Mouse (Mus musculus) CH12F3 (cell line): ENCODE measurements around the gene Fam155a.

ENCODE experiments used
- in situ Hi-C: fragments of 300-500 bp; cut with MboI; formaldehyde crosslinking; loops from 2 replicates; pipeline ENCODE4 v1.14.3; 2020; ENCODE audit warnings: low sequenced_read_pairs

Gene Fam155a

DNA sequence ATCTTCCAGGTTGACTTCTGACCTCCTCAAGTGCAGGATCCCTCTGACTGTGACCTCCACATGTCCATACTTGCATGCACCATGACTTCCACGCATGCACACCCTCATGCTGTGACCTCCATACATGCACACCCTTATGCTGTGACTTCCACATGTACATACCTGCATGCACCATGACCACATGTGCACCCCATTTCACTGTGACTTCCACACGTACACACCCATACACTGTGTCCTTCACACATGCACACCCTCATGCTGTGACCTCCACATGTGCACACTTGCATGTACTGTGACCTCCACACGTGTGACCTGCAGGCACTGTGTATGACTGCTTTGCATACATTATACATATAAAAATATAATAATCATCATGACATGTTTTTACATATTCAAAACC lies 570.9 kb downstream of the Fam155a start:
- in situ Hi-C loops, result no loop called here

DNA sequence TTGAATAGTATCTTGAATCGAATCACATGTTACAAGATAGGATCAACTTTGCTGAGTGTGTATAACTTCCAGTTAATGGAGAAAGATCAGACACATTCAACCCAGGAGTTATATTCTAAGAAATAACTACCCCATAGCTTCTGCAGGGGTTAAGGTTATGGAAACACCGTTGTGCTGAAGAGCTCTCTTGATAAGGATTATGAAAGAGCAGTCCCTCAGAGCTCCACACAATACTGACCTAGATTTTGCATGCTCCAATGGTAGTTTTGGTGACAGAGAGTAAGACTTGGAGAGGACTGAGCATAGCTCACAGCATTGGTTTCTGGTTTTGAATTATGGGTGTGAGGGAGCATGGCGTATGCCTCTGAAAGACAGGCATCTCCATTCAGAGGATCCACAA lies 579.3 kb downstream of the Fam155a start:
- in situ Hi-C loops, result no loop called here

DNA sequence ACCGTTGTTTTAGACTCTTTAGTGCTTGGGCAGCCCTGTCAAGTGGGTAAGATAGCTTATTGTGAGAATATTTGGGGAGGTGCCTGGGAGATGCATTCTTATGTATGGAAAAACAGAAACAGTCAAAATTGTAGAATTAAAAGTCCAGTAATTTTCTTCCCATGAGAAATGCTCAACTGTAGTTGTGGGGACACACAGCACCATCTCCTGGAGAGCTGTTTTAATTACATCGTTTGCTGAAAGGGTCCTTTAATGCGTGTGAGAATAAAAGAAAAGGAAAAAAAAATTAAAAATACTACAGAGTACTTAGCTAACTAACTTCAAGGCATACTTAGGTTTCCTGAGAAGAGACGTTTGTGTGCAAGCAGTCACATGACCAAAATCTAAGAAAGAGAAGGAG lies 582.3 kb downstream of the Fam155a start:
- in situ Hi-C loops, result no loop called here

DNA sequence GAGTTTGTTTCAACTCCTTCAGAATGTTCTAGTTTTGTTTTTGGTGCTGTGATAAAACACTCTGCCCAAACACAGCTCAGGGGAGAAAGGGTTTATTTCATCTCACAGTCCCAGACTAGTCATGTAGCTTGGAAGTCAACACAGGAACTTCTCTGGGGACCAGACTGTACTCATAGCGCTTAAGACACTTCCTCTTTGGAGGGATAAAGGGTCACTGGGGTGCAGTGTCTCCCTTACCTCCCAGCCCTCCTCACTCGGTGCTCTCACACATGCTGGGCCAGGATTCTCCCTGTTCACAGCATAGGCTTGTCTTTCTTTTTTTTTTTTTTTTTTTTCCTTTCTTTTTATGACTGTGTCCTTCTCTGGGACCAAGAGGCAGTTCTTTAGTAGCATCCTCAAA lies 585.8 kb downstream of the Fam155a start:
- in situ Hi-C loops, result no loop called here

DNA sequence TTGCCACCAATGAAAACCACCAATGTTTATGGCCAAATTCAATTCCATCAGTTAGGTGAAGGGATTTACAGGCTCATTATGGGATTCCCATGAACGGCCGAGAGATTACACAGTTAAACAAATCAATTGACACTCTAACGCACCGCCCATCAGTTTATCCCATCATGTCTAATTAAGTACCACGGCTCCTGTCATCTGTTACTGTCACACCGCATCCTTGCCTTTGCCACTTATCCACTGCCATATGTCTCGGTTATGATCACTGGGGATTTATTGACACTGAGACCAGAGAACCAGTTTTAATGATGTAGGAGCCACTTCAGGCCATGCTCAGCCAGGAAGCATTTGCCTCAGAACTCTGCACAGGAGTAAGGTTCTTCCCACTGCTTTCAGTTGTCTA lies 588.5 kb downstream of the Fam155a start:
- in situ Hi-C loops, result no loop called here

DNA sequence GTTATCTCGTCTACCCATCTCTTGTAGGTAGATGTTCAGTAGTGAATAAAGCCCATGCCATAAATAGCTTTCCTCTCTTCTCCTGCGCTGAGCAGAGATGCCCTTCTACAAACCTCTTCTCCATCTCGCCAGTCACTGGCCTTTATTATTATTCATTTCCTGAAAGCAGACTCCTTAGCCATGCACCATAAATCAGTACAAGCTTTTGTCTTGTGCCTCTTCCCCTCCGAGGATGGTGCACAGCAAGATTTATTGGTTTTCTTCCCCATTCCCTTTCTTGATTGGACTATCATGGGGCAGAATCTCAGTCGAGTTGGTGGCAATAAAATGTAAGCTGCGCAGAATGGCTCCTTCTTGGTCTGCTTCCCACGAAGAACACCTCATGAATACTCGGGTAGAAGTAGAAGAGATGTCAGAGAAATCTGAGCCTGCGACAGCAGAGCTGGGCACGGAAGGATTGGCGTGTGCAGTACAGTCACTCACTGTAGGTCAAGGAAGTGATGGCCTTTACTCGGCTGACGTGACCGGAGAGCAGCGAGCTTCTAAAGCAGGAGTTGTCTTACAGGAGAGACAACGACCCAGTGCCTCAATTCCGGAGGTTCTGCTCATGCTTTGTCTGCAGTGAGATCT lies 590.2 kb downstream of the Fam155a start:
- in situ Hi-C loops, result no loop called here

DNA sequence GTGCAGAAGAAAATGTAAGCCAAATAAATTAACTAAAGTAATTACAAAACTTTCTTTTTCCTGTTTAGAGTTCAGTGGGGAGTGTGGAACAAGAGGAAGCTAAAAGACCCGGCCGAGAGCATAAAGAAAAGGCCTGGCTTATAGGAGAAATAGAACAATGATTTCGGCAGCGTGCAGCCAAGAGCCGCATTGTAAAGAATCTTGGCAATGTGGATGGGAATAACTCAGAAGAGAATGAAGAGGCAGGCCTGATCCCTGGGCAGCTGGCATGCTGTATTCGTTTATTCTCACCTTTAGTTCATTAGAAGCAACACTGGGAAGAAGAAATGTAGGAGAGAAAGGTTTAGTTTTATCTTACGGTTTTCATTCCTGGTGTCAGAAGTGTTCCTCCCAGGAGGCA lies 594.0 kb downstream of the Fam155a start:
- in situ Hi-C loops, result no loop called here

DNA sequence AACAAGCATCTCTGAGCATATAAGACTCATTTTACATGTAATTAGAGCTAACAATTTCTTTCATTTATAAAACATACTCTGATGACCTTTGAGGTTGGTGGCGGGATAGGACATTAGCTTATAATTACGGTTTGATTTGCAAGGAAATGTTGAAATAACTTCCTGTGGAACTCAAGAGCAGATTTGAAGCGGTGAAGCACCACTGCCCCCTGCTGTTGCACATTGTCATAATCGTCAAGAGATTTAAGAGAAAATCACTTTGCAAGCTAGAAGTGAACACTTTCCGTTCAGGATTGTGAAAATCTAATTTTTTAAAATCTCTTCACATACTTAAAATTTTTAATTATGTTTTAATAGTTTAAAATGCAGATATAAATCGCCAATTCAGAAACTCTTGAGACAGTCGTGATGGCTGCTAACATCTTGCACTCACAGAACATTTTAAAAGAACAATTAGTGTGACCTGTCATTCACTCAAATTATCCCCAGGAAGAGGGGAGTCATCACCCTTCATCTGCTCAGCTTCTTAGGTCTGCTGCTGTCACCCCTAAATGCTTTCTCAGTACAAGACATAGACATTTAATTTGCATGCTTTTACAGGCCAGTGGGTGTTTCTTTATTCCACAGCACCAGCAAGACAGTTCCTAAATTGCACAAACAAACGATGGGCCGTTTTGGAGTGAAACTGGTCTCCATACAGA lies 595.9 kb downstream of the Fam155a start:
- in situ Hi-C loops, result no loop called here

DNA sequence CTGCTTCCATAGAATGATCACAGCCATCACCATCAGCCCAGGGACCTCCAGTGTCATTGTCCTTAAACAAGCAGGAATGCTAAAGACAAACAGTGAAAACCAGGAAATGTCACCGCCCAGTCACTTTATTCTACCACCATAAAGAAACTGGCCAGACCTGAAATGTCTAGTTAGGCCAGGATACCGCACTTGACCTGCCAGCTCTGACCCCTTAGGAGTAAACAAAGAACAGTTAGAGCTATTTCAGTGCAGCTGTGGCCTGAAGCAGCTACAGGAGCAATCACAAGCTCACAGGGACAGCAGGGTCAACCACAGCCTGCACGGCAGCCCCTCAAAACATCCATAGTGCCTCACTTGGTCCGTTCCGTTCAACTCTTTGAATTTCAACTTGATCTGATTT lies 599.1 kb downstream of the Fam155a start:
- in situ Hi-C loops, result no loop called here

DNA sequence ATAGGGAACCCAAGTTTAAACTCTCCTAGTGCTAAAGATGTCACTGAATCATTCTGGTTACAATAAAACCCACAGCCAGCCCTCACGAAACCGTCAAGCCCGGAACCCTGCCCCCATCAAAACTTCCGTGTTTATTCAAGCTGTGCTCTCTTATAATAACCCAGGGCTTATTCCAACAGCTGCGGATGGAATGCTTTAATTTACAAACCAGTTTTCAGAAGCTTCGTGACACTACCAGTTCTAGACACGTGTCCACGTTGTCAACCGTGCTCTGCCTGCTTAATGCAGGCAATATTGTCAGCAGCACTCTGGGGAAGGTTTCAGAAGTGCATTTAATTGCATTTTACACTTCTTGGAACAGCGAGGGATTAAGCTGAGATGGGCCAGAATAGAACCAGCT lies 603.0 kb downstream of the Fam155a start:
- in situ Hi-C loops, result no loop called here

DNA sequence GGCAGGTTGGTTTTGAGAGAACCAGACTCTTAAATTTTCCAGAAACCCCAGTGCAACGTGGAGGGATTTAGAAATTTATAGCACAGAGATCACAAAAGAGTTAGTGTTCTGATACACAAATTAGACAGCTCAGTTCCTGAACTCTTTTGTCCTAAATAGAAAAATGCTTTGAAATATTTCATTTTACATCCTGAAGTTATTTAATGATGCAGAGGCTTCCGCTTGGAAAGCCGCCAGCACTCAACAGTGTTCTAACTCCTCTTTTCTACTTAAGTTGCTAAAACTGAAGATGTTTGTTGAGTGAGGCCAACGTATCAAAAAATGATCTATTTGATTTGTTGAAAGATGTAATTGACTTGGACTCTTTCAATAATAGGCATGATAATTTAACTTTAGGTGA lies 609.4 kb downstream of the Fam155a start:
- in situ Hi-C loops, result no loop called here

DNA sequence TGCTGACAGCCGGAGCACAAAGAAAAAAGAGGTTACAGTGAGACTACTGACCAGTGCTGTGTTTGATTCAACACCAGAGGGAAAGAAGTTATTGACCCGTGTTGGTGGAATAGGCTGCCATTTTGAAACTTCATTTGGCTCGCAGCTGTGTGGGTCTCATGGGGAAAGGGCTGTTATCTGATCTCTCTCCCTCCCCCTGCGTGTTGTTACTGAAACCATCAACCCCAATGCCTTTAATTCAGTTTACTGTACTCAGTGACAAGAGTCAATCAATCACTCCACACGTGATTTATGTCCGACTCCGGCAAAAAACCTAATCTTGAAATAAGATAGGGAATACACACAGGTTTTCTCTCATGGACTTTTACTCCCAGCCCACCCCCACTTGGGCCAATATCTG lies 611.6 kb downstream of the Fam155a start:
- in situ Hi-C loops, result no loop called here

DNA sequence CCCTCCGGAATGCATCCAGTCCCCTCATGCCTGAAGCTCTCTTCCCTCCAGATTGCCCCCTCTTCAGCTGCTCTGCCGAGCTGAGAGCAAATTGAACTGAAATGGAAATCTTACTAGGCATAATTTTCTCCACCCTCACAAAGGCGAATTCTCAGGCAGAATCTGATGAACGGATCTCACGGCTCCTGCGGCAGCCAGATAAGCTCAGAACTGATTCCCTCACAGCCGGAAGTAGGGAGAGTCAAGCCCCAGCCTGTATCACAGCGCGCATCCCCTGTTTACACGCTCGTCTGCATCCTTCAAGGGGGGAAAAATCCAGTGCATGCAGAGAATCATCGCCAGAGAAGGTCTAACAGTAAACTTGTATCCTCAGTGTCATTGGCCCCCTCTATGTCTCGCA lies 612.3 kb downstream of the Fam155a start:
- in situ Hi-C loops, result no loop called here

DNA sequence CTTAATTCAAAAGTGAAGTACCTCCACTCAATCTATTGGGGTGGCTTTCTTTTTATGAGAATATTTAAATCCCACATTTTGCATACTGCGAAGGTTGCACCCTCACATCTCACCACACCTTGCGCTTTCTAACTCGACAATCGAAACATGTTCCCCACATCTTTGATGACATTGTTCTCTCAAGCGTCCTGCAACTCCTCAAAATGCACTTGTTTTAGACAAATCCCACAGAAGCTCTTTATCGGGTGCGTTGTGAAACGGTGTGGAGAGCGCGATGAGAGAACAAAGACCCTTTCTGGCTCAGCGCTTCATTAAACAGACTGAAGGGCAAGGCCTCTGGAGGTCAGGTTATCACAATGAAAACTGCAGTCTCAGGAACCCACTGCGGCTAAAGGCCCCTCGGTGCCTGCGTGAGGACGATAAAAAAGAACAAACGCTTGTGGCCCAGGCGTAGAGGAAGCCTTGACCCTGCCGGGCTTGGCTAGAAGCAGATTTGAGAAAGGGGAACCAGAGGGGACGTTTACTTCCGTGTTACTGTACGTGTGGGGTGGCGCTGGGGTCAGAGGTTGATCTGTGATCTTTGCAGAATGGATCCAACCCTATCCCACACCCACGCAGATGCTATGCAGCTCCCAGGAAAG lies 613.7 kb downstream of the Fam155a start:
- in situ Hi-C loops, result no loop called here
